Mouse (Mus musculus): ENCODE measurements at regions not wholly inside any gene's neighbourhood (a gene's known extent, or its start where the extent isn't known, plus 50 kb on each side); places are given as distances from the start of the nearest gene placed in this dataset.

- DNase-seq (ENCODE audit: low read depth, low spot score) = no peak
Measured at GRCm38 (mm10) chr15:31087607-31088006, 136.5 kb upstream of the Dap start.

- DNase-seq (ENCODE audit: low read depth, low spot score) = no peak
Measured at GRCm38 (mm10) chr15:31091916-31092570, 132.1 kb upstream of the Dap start.

- no peak for DNase-seq (ENCODE audit: low read depth, low spot score)
Measured at GRCm38 (mm10) chr15:31096206-31096605, 127.9 kb upstream of the Dap start.

- no peak for DNase-seq (ENCODE audit: low read depth, low spot score)
Measured at GRCm38 (mm10) chr15:31097301-31097700, 126.8 kb upstream of the Dap start.

- no peak for DNase-seq (ENCODE audit: low read depth, low spot score)
Measured at GRCm38 (mm10) chr15:31104743-31105142, 119.4 kb upstream of the Dap start.

GRCm38 (mm10) chr15:31106907-31107306 lies 117.2 kb upstream of the Dap start:
- DNase-seq (ENCODE audit: low read depth, low spot score) = no peak

- no peak for DNase-seq (ENCODE audit: low read depth, low spot score)
Measured at GRCm38 (mm10) chr15:31113216-31113615, 110.9 kb upstream of the Dap start.

- no peak for DNase-seq (ENCODE audit: low read depth, low spot score)
Measured at GRCm38 (mm10) chr15:31117338-31117737, 106.8 kb upstream of the Dap start.

- DNase-seq (ENCODE audit: low read depth, low spot score) = no peak
Measured at GRCm38 (mm10) chr15:31120147-31120546, 104.0 kb upstream of the Dap start.

- DNase-seq (ENCODE audit: low read depth, low spot score) = no peak
Measured at GRCm38 (mm10) chr15:31125784-31126183, 98.3 kb upstream of the Dap start.

- DNase-seq (ENCODE audit: low read depth, low spot score) = no peak
Measured at GRCm38 (mm10) chr15:31126999-31127398, 97.1 kb upstream of the Dap start.

GRCm38 (mm10) chr15:31134891-31135290 lies 89.2 kb upstream of the Dap start:
- no peak for DNase-seq (ENCODE audit: low read depth, low spot score)

- no peak for DNase-seq (ENCODE audit: low read depth, low spot score)
Measured at GRCm38 (mm10) chr15:31138637-31139036, 85.5 kb upstream of the Dap start.

- no peak for DNase-seq (ENCODE audit: low read depth, low spot score)
Measured at GRCm38 (mm10) chr15:31141750-31142149, 82.4 kb upstream of the Dap start.

GRCm38 (mm10) chr15:31148251-31149145 lies 75.6 kb upstream of the Dap start:
- no peak for DNase-seq (ENCODE audit: low read depth, low spot score)

GRCm38 (mm10) chr15:31149855-31150254 lies 74.3 kb upstream of the Dap start:
- no peak for DNase-seq (ENCODE audit: low read depth, low spot score)

GRCm38 (mm10) chr15:31150546-31151471 lies 73.3 kb upstream of the Dap start:
- peak; percentile 25 for DNase-seq (ENCODE audit: low read depth, low spot score)

GRCm38 (mm10) chr15:31155141-31155540 lies 69.0 kb upstream of the Dap start:
- peak; percentile 62 for DNase-seq (ENCODE audit: low read depth, low spot score)

GRCm38 (mm10) chr15:31166543-31167105 lies 57.5 kb upstream of the Dap start:
- DNase-seq (ENCODE audit: low read depth, low spot score) = no peak

- no peak for DNase-seq (ENCODE audit: low read depth, low spot score)
Measured at GRCm38 (mm10) chr15:31167506-31167905, 56.6 kb upstream of the Dap start.

- no peak for DNase-seq (ENCODE audit: low read depth, low spot score)
Measured at GRCm38 (mm10) chr15:31168191-31168590, 55.9 kb upstream of the Dap start.
